Mouse (Mus musculus) kidney, adult 8-10 months (tissue): ENCODE results near the gene Csrp1.

Source experiments
- DNase-seq, 2 experiments: peaks; one replicate each; pipeline ENCODE4 v3.0.0; 2022

Csrp1 gene

DNA sequence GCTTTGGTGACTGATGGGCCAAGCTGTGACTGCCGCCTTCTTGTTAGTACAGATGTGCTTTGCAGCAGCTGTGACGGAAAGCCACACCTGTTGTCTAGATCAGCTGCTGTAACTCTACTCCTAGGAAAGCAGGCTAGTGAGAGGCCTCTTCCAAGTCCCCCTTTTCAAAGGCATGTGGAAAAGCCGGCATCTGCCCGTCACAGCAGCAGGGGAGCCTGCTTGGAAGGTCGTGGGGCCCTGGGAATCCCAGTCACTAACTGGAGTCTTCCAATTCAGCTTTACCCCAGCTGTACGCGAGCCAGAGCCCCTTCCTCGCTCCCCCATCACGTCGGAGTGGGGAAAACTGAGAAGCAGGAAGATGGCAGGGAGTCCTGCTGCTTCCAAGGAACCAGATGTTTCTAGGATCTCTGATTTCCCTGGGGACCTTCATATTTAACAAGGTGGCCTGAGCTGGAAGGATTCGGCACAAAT, 21.4 kb upstream of the Csrp1 start:
- DNase-seq, result no peak

- peak; percentile 45 to 63 for DNase-seq
Observed at GRCm38 (mm10) chr1:135698996-135699705, 20.7 kb upstream of the Csrp1 start.

DNA sequence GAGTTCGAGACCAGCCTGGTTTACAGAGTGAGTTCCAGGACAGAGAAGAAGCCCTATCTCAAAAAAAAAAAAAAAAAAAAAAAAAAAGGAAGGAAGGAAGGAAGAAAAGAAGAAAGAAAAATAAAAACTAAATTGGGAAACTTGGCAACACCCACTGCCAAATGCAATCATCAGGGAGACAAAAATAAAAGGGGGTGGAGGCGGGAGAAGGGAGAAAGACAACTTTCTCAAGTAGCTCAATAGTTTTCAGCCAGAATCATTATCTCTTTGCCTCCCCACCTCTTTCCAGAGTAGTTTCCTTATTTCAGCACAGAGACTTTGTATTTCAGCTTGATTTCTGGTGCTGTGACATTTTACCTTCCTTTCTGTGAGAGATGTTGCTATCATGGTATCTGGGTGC, 20.0 kb upstream of the Csrp1 start:
- no peak for DNase-seq

DNA sequence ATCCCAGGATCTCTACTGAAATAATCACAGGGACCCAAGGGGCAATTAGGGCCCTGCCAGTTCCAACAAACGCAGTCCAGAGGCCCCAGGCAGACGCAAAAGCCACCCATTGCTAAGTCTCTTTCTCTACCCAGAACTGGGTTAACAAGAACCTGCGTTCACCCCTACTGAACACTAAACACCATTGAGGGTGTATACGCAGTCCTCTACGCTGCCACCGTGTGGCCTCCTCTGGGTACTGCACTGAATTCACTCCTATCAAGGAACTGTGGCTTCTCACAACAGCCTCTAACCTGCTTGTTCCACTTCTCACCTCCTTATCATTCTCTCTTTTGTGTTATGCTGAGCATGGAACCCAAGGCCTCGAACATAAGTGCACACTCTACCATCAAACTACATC, 19.3 kb upstream of the Csrp1 start:
- peak; percentile 41 to 76 for DNase-seq

- DNase-seq, result no peak
Observed at GRCm38 (mm10) chr1:135701314-135701713, 18.5 kb upstream of the Csrp1 start.

DNA sequence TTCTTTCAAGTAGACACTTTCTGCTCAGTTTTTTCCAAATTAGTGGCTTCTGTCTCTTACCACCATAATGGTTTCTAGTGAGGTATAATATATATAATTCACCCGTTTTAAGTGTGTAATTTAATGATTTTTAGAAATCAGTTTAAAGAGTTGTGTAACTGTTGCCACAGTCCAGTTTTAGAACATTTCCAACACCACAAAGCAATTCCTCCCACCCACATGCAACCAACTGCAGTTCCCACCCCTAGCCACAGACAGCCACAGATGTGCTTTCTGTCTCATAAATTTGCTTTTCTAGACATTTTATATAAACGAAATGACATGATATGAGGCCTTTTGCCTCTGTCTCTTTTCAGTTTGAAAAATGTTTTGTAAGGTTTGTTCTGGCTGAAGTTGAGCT, 17.1 kb upstream of the Csrp1 start:
- no peak for DNase-seq

- DNase-seq, result no peak
Observed at GRCm38 (mm10) chr1:135704317-135704821, 15.5 kb upstream of the Csrp1 start.

DNA sequence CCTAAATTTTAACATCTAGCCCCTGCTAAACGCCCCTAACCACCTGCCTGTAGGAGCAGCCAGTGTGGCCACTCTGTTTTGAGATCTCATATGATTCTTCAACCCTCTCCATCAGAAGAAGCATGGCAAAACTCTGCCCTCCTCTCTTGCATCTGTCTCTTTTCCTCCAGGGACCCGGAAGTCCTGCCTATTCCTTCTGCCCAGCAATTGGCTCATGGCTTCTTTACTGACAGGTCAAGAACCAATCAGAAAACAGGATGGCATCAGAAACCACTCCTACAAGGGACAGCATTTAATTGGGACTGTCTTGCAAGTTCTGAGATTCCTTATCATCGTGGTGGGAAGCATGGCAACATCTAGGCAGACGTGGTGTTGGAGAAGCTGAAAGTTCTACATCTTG, 11.5 kb upstream of the Csrp1 start:
- DNase-seq, result no peak

GRCm38 (mm10) chr1:135711126-135711525, 8.7 kb upstream of the Csrp1 start:
- no peak for DNase-seq

DNA sequence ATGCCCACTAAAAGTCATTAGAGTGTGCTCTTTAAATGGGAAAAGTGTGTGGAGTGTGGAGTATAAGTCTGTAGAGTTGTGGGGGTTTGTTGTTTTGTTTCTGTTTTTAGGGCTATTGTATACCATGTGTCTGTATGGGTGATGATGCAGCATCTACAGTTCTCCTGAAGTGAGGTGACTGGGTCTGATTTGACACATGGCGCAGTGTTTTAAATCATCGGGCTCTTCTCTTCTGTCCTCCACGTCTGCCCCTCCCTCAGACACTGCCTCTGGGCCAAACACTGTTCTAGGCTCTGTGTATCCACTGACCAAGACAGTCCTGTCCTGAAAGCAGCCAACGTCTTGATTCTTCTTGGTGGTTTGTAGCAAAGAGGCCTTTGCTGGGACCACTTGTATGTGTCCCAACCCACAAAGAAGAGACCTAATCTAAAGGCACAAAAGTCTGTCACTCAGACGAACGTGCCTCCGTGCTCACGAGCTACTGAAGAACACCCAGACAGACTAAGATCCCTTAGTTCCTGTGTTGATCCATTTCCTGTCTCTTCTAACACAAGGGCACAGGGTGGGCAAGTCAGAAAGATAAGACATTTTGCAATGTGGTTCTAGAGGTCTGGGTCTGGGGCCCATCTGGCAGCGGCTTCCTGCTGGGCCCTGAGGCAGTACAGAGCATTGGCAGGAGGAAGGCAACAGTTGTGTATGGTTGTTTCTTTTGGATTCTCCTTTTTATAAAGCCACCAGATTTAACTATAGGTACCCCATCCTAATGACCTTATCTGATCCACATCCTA, 5.6 kb upstream of the Csrp1 start:
- no peak for DNase-seq

GRCm38 (mm10) chr1:135714901-135715609, 4.8 kb upstream of the Csrp1 start:
- no peak for DNase-seq

- peak; percentile 70 to 78 for DNase-seq
Observed at GRCm38 (mm10) chr1:135719486-135719885, 375 bp upstream of the Csrp1 start.

DNA sequence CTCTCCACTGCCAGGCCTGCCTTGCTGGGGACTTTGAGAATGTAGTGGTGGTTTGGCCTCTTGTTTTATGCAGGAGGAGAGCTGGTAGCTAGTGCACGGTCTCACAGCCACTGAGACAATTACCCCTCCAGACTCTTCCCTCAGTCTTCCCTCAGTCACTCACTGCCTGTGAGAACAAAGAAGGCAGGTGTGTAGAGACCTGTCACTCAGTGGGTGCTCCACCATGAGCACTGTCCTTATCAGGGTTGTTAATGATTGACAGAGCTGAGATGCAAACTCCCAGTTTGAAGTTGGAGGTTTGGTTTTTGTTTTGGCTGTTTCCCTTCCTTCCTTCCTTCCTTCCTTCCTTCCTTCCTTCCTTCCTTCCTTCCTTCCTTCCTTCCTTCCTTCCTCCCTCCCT, 3.2 kb downstream of the Csrp1 start:
- no peak for DNase-seq

- no peak for DNase-seq
Observed at GRCm38 (mm10) chr1:135724134-135724533, 4.3 kb downstream of the Csrp1 start.

DNA sequence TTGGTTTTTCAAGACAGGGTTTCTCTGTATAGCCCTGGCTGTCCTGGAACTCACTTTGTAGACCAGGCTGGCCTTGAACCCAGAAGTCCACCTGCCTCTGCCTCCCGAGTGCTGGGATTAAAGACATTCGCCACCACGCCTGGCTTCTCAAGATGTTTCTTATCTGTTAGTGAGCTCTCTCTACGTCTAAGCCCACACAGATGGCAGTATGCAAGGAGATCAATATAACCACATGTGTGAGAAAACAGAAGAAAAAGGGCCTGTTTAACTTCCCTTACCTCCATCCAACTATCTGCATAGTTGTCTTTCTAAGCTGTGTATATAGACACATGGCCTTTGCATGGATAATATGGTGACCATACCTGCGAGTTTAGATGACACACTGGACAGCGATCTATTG, 5.5 kb downstream of the Csrp1 start:
- DNase-seq, result no peak

- peak in 1 of 2 experiments; percentile 38 for DNase-seq
Observed at GRCm38 (mm10) chr1:135725936-135726335, 6.1 kb downstream of the Csrp1 start.

DNA sequence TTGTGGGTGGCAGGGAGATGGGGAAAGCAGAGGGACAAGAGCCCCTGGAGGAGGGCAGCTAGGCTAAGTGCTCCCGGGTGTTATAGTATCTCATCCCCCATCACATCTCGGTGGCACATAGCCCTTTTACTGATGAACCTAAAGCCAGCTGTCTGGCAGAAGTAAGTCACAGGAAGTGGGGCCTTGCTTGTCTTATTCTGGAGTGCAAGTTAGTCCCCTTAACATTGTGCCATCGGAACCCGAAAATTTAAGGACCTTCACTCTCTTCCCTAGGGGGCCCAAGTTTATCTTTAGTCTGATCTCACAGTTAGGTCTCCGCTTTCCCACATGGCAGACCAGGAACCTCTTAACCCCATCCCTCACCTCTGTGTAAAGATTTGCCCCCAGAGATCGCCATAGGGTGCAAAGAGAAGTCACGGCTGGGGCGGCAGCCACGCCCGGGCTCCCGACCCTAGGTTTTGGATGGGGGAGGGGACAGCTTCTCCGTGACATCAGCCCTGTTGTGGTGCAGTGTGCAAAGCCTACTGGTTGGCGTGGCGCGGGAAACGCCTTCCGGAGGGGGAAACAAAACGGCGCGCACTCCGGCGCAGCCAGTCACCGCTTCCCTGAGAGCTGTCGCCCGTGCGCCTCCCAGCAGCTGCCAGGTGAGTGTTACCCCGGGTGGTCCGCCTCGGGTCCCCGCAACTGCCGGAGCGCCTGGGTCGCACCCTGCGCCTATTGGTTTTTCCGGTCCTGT, 8.9 kb downstream of the Csrp1 start:
- peak; percentile 80 to 81 for DNase-seq

- DNase-seq, result peak in 1 of 2 experiments; percentile 36
Observed at GRCm38 (mm10) chr1:135729367-135729713, 9.5 kb downstream of the Csrp1 start.

DNA sequence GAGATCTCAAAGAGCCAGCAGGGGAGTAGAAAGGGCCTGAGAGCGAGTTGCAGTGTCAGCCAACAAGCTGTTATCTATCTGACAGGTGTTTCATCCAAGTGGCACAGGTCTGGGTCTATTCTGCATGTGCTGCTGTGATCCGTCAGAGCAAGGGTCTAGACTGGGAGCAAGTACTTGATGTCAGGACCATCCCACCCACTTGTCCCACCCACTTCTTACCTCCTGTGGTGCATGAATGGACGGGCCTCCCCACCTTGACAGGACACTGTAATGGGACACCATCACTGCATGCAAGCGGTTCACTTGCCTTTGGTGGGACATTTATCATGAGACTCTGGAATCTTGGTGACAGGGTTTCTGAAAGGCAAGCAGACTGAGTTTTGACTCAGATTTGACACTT, 10.0 kb downstream of the Csrp1 start:
- no peak for DNase-seq

DNA sequence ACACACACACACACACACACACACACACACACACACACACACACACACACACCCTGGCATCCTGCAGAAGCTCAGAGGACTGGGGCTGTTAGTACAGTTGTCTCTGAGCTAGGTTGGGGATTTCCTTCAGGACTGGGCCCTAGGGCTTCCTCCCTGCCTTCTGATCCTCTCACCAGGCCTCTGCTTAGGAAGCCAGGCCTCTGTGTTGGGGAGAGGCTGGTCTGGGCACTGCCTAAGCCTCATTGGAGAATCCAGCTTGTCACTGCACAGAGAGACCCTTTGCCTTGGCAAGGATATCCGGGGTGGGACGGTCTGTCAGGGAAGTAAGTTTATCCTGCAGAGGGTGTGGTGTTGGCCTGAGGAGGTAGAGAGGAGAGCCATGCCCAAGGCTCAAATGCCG, 10.4 kb downstream of the Csrp1 start:
- no peak for DNase-seq

DNA sequence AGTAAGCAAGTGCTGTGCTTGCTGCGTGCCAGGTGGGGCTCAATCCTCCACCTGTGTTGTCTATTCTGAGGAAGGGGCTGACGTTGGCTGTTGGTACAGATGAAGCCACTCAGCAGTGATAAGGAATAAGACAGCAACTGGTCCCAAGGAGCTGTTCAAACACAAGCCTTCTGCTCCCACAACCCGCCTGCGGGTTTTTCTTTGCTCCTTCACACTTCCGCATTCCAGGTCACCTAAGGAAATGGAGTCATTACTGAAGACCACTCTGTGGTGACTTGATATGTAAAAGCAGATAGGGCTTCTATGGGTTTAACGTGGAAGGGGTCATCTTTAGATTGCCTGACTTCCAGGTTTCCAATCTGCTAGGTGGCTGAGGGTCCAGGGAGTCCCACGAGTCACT, 11.5 kb downstream of the Csrp1 start:
- no peak for DNase-seq

- no peak for DNase-seq
Observed at GRCm38 (mm10) chr1:135731897-135732684, 12.2 kb downstream of the Csrp1 start.
